ENCODE assay signal across 8 mouse cellular contexts in the genomic region with DNA sequence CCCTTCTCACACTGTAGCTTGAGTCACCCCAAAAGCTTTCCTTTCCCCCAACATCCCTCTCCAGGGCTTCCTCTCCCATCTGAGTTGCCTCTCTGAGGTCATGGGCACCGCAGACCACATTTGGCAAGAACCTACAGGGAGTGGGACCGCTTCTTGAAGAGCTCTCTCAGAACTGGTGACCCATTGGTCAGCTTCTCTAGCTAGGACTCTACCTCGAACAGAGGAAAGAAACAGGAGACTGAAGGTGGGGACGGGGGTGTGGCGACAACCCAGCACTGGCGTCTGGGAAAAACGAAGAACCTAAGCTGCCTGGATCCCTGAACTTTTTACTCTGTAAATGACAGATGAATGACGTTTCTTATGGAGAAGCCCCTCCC. TPM values are rescaled to one million over a fixed set of nuclear protein-coding genes. Genes with fewer than 3 reads are reported as not detected.
DNase-seq lines count a peak whose midpoint lies in the region; ATAC-seq and TF ChIP-seq lines count a peak whose summit lies in the region.

No protein-coding gene starts in this region.

- no peak for TF ChIP-seq EP300 in heart, adult 2 months (IDR thresholded peaks at IDR 0.05; ENCODE audit: insufficient read depth, low read depth, low read length)

- no peak for TF ChIP-seq CTCF in heart, adult 2 months (IDR thresholded peaks at IDR 0.05)
- no peak for TF ChIP-seq CTCF in E14TG2a.4 (conservative IDR thresholded peaks at IDR 0.05; ENCODE audit: low read length)

- 3% methylated on average over 8 of the region's 8 CpGs for WGBS in heart, adult 2 months
- WGBS in hindbrain, embryonic 10.5 days, result 13% methylated on average over 8 of the region's 8 CpGs

- peak overlapping the region; percentile 97 for H3K27ac ChIP-seq in heart, adult 2 months
- peak overlapping the region; percentile 74; the same call in 1 of the 2 replicates for H3K27ac ChIP-seq in hindbrain, embryonic 10.5 days

- H3K9ac ChIP-seq in heart, adult 2 months (ENCODE audit: low read depth, low read length), result peak overlapping the region; percentile 27

- ATAC-seq in megakaryocyte progenitor cell, adult 5-6 weeks (replicated peaks; ENCODE audit: poor library complexity), result peak; percentile 56

- peaks cover 4% of the 10 kb centered on the region; the same call in 1 of the 2 replicates for H3K9me3 ChIP-seq in E14TG2a.4 (ENCODE audit: low read length)
- no peaks in the 10 kb centered on the region for H3K9me3 ChIP-seq in hindbrain, embryonic 10.5 days

- intact Hi-C loops in heart, adult 2 months (cut with DNase I), result loop anchor here (1.0 to 5.0 kb wide), 5 partner anchors 18 to 85 kb away; partner anchors contain the start of genes Cdkn2aipnl and Ube2b
- intact Hi-C loops in left cerebral cortex, postnatal 25 days (cut with DNase I), result loop anchor here (1.0 to 5.0 kb wide), 2 partner anchors 52 to 57 kb away; partner anchors contain the start of gene Cdkn2aipnl

- H3K27me3 ChIP-seq in heart, adult 2 months (ENCODE audit: control insufficient read depth, insufficient read depth, low read length), result no peaks in the 10 kb centered on the region
- peaks cover 17% of the 10 kb centered on the region for H3K27me3 ChIP-seq in E14TG2a.4 (ENCODE audit: insufficient read depth, low read length)
- H3K27me3 ChIP-seq in hindbrain, embryonic 10.5 days (ENCODE audit: insufficient read depth, poor library complexity, severe bottlenecking), result 0 out of 2 replicates have a peak, but pooled peaks cover 8% of the 10 kb centered on the region

- H3K4me1 ChIP-seq in heart, adult 2 months (ENCODE audit: control insufficient read depth, insufficient read depth, low read length), result peaks cover 19% of the 10 kb centered on the region
- H3K4me1 ChIP-seq in E14TG2a.4 (replicated peaks; ENCODE audit: low read depth, low read length), result peaks cover 26% of the 10 kb centered on the region
- peaks cover 15% of the 10 kb centered on the region for H3K4me1 ChIP-seq in hindbrain, embryonic 10.5 days (replicated peaks)

- no peak for DNase-seq in heart, adult 2 months
- DNase-seq in heart, adult 9 months (ENCODE audit: low spot score in 2 of 2), result no peak
- no peak for DNase-seq in hindbrain, embryonic 10.5 days (ENCODE audit: low spot score)
- no peak for DNase-seq in spleen, postnatal 14 days (ENCODE audit: low spot score in 2 of 2)
- DNase-seq in left cerebral cortex, postnatal 25 days (ENCODE audit: low spot score in 2 of 2), result no peak
- DNase-seq in cerebellum, postnatal 25 days, result no peak

- peak; percentile 50; the same call in 1 of the 2 replicates for TF ChIP-seq POLR2A in heart, adult 2 months (IDR thresholded peaks at IDR 0.05; ENCODE audit: insufficient read depth, low read depth, low read length)

- H3K4me3 ChIP-seq in heart, adult 2 months, result peak overlapping the region; percentile 67
- peak overlapping the region; percentile 70 for H3K4me3 ChIP-seq in E14TG2a.4 (replicated peaks; ENCODE audit: low read length)
- peak overlapping the region; percentile 48 for H3K4me3 ChIP-seq in hindbrain, embryonic 10.5 days

- no peaks in the 10 kb centered on the region; the same call in 1 of the 2 replicates for H3K36me3 ChIP-seq in heart, adult 2 months (ENCODE audit: control insufficient read depth, insufficient read depth, low read length)
- no peaks in the 10 kb centered on the region for H3K36me3 ChIP-seq in E14TG2a.4 (ENCODE audit: insufficient read depth, low read length)
- no peaks in the 10 kb centered on the region for H3K36me3 ChIP-seq in hindbrain, embryonic 10.5 days

- H3K79me2 ChIP-seq in heart, adult 2 months (replicated peaks; ENCODE audit: control insufficient read depth, insufficient read depth, low read length), result no peaks in the 10 kb centered on the region

RNA-seq across cellular contexts. Expression of gene Cdkn2aipnl, which starts 51.8 kb away (rescaled TPM):
- 10 to 100 TPM; 10.2 to 10.8 TPM for total RNA-seq in heart, adult 2 months (2021)
- polyA plus RNA-seq in heart, adult 2 months (2012; rRNA removed), result 8.4 and 14.1 TPM in 2 replicates
- 133 and 134 TPM in 2 replicates for polyA plus RNA-seq in hindbrain, embryonic 10.5 days (2016; fragmentation: Nextera tagmentation; extraction: Ambion mirVana)
- total RNA-seq in megakaryocyte progenitor cell, adult 5-6 weeks (2015), result 93.9 and 114 TPM in 2 replicates
- 66.9 and 67.3 TPM in 2 replicates for total RNA-seq in megakaryocyte progenitor cell, adult 5-6 weeks (2017)
- total RNA-seq in left cerebral cortex, postnatal 25 days (2021), result 10 to 100 TPM; 31.8 to 35.6 TPM

RNA-seq across cellular contexts. Expression of gene Jade2, which starts 58.2 kb away (rescaled TPM):
- total RNA-seq in heart, adult 2 months (2021), result 10 to 100 TPM; 11.3 to 12.4 TPM
- polyA plus RNA-seq in heart, adult 2 months (2012; rRNA removed), result 6.5 and 7.3 TPM in 2 replicates
- 0.35 and 0.39 TPM in 2 replicates for polyA plus RNA-seq in hindbrain, embryonic 10.5 days (2016; fragmentation: Nextera tagmentation; extraction: Ambion mirVana)
- total RNA-seq in megakaryocyte progenitor cell, adult 5-6 weeks (2015), result 5.7 and 7.7 TPM in 2 replicates
- total RNA-seq in megakaryocyte progenitor cell, adult 5-6 weeks (2017), result 6.0 and 7.0 TPM in 2 replicates
- 10 to 100 TPM; 28.7 to 34.5 TPM for total RNA-seq in left cerebral cortex, postnatal 25 days (2021)
